Mouse (Mus musculus) neural tube, embryonic 14.5 days (tissue): ENCODE data around the gene Cited1. TPM values are rescaled to one million over a fixed set of nuclear protein-coding genes. Genes with fewer than 3 reads are reported as not detected.

Source experiments
- ATAC-seq: fragments of 200-750 bp; cut with Nextera tagmentation; 2 replicates; pipeline ENCODE4 v1.8.0; 2017; ENCODE audit warnings: low read depth, mild to moderate bottlenecking, moderate TSS enrichment, moderate library complexity
- H3K27ac ChIP-seq: fragments of 300-500 bp; sonication (generic); 2 replicates; pipeline ENCODE4 v1.5.1; 2014; ENCODE audit warnings: low read depth, mild to moderate bottlenecking, control low read depth, low read length, moderate library complexity, mixed read lengths
- H3K27me3 ChIP-seq: fragments of 300-500 bp; sonication (generic); 2 replicates; pipeline ENCODE4 v1.6.1; 2014; ENCODE audit warnings: low read length; ENCODE audit not compliant: control insufficient read depth, insufficient read depth
- H3K36me3 ChIP-seq: fragments of 300-500 bp; sonication (generic); 2 replicates; pipeline ENCODE4 v1.6.1; 2014; ENCODE audit warnings: low read length, mixed read lengths; ENCODE audit not compliant: control insufficient read depth, insufficient read depth
- H3K4me1 ChIP-seq: fragments of 300-500 bp; sonication (generic); 2 replicates; pipeline ENCODE4 v1.6.1; 2014; ENCODE audit warnings: low read length; ENCODE audit not compliant: control insufficient read depth, insufficient read depth
- H3K4me2 ChIP-seq: fragments of 300-500 bp; sonication (generic); 2 replicates; pipeline ENCODE4 v1.6.1; 2014; ENCODE audit warnings: mild to moderate bottlenecking, low read depth, low read length, control low read depth
- H3K4me3 ChIP-seq: fragments of 300-500 bp; sonication (generic); 2 replicates; pipeline ENCODE4 v1.5.1; 2014; ENCODE audit warnings: low read depth, low read length, control low read depth, mixed read lengths
- H3K9ac ChIP-seq: fragments of 300-500 bp; sonication (generic); replicated peaks from 2 replicates; pipeline ENCODE4 v1.6.1; 2014; ENCODE audit warnings: low read depth, mild to moderate bottlenecking, control low read depth, low read length, mixed read lengths
- H3K9me3 ChIP-seq: fragments of 300-500 bp; sonication (generic); 2 replicates; pipeline ENCODE4 v1.6.1; 2016; ENCODE audit warnings: low read length; ENCODE audit not compliant: control insufficient read depth
- WGBS: fragments of 180-500 bp; shearing (Covaris S2); extraction: QIAGEN DNeasy Blood & Tissue Kit; methylation state at CpG from one replicate; pipeline ENCODE4 v1.1.7; 2014; 5-methylcytosine and 5-hydroxymethylcytosine counted together
- polyA plus RNA-seq: library from polyadenylated mRNA; unstranded; fragments of >200 nt; fragmentation: Nextera tagmentation; extraction: Ambion mirVana; gene quantifications from 2 replicates; pipeline ENCODE4 v1.2.1, GENCODE M21; 2014

The Cited1 gene
- 6.0 and 11.1 TPM in 2 replicates for polyA plus RNA-seq

DNA sequence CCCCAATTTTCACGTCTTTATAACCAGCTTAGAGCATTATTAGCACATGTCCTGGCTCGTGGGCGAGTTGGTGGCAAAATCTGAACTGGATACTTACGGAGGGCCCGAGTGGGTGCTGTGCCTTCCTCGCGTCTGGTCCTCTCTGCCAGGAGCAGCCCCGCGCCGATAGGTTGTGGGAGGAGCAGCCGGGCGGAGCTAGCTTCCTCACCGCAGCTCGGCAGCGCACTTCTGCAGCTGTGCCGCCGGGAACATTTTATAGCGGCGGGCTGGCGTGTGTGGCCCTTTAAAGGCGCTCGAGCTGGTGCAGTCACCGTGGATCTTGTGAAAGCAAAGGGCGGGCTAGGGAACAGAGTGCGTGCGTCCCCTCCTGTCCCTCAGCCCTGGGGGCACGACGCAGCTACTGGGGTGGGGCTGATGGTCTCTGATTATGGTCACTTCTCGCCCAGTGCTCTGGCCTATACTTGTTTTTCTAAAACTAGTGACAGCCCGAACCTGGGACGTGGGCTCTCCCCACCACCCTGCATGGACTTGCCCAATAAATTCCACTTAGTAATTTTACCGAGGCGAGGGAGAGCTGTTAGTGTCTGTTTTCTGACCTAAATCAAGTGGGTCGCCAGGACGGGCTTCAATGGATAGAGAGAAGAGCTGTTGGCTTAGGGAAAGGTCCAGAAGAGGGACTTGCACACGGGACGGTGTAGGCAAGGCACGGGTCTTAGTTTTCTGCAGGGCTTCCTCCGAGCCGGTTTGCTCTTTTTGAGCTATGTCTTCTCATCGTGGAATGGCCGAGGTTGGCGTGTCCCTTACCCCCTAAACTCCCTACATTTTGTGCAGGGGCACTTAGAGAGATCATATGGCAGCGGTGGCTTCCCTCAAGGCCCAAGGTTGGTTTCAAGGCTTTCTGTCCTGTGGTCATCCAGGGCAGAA lies at the start of gene Cited1:
Cited1 (minus strand) TSS at position 245 of the 924 bp plus-strand sequence.
- no peaks in the 10 kb centered on the region for H3K9me3 ChIP-seq
- H3K27ac ChIP-seq, result no peak within 1 kb of the TSS
- no peaks in the 10 kb centered on the region for H3K4me1 ChIP-seq
- peak within 1 kb of the TSS; percentile 37; the same call in 1 of the 2 replicates for H3K9ac ChIP-seq
- H3K4me2 ChIP-seq, result peak within 1 kb of the TSS; percentile 54
- H3K36me3 ChIP-seq, result no peaks in the 10 kb centered on the region
- peak within 1 kb of the TSS; percentile 46 for H3K4me3 ChIP-seq
- peaks cover 12% of the 10 kb centered on the region; the same call in 1 of the 2 replicates for H3K27me3 ChIP-seq
- 15% methylated on average over 41 of the region's 44 CpGs for WGBS
- ATAC-seq, result peak; percentile 97

DNA sequence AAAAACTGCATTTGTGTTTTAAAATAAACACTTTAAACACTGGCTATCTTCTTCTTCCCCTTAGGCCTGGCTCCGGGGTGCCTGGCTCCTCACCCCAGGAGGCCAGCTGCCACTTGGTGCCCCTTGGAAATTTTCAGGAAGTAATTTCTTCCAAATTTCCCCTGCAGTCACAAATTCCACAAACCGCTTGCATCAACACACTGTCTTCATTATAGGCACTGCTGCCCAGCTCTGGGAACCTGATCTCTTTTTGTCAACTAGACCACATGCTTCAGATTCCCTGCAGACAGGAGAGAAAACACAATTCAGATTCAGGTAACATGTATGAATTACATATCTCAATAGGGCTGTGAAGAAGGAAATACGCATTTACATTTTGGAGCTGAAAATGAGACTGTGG lies 32.9 kb upstream of the Cited1 start:
- Histone ChIP-seq H3K9ac (no peak overlapping the region), H3K4me3 (no peak overlapping the region), H3K27me3 (no peaks in the 10 kb centered on the region), H3K27ac (no peak overlapping the region), H3K4me1 (no peaks in the 10 kb centered on the region), H3K36me3 (no peaks in the 10 kb centered on the region), H3K9me3 (no peaks in the 10 kb centered on the region), H3K4me2 (no peak overlapping the region)
- WGBS, result 71% methylated on average over 3 of the region's 3 CpGs
- no peak for ATAC-seq

DNA sequence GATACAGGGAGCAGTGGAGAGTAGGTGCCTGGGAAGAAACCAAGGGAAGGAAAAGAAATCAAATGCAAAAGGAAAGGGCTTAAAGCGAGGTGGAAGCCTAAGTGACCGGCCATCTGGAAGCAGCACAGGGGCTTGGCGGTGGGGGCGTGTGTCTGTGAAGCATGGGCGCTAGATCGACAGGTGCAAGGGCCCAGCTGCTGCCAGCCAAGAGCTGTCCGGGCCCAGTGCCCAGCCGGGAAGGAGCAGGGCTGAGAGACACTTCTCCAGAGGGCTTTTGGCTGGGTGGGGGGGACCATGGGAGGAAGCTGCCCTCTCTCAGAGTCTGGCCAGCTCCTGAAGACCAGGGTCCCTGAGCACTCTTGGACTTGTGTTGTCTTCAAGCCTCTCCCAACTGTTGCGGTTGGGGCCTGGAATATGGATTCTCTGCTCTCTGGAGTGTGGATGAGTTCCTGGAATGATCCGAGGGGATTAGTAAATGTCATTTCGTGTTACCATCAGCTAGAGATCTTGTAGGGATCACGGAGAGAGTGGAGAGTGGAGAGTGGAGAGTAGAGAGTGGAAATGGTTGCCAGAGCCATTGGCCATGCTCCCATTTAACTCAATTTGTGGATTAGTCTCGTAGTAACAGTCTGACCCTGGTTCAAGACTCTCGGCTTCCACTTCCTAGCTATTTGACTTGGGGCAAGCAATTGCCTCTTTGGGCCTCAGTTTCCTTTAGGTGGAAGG lies 10.8 kb upstream of the Cited1 start:
- 89% methylated on average over 13 of the region's 14 CpGs for WGBS
- no peak overlapping the region for H3K27ac ChIP-seq
- no peak for ATAC-seq
- H3K4me3 ChIP-seq, result no peak overlapping the region
- H3K9ac ChIP-seq, result no peak overlapping the region
- H3K9me3 ChIP-seq, result no peaks in the 10 kb centered on the region
- H3K4me1 ChIP-seq, result no peaks in the 10 kb centered on the region
- no peaks in the 10 kb centered on the region for H3K27me3 ChIP-seq
- no peaks in the 10 kb centered on the region for H3K36me3 ChIP-seq
- no peak overlapping the region for H3K4me2 ChIP-seq

DNA sequence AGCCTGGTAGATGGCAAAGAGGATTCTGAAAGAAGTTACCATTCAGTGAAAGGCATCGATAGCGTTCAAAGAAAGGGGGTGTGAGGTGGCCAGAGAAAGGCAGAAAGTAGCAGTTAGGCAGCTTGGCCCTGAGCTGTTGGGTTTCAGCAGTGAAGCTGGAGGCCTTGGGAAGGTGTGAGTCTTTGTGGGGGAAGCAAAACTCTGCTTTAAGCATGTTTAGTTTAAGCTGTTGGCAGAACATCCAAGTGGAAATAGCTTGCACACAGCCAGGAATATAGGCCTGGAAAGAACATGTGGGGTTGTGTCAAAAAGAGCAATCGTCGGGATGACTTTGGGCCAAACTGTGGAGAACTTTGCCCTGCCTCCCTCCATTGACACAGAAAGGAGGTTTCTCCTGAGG lies 7.8 kb upstream of the Cited1 start:
- ATAC-seq, result no peak

DNA sequence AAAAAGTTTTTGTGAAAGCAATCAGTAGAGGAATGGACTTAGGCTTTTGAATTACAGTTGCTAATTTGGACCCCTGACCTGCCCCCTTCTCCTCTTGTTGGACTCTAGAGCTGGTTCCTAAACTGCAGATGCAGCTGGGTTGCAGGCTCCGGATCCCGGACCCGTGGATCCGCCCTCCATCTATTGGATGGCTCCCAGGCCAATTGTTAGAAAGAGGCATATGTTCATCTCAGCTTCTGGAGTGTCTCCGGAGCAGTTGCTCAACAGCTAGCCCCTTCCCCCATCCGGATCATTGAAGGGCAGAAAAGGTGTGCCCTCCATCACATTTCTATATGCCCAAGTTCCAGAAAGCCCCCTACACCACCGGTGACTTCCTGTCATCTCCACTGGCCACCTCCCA lies 1.9 kb upstream of the Cited1 start:
- Histone ChIP-seq H3K9ac (no peak overlapping the region), H3K36me3 (no peaks in the 10 kb centered on the region), H3K4me3 (peak overlapping the region; percentile 3; the same call in 1 of the 2 replicates), H3K9me3 (no peaks in the 10 kb centered on the region), H3K4me2 (peak overlapping the region; percentile 32; the same call in 1 of the 2 replicates), H3K4me1 (no peaks in the 10 kb centered on the region), H3K27me3 (peaks cover 12% of the 10 kb centered on the region; the same call in 1 of the 2 replicates), H3K27ac (no peak overlapping the region)
- WGBS, result 22% methylated on average over 7 of the region's 7 CpGs
- ATAC-seq, result no peak

More for the DNA sequence above, 7.8 kb upstream of the Cited1 start:
- 96% methylated on average over 4 of the region's 4 CpGs for WGBS
- Histone ChIP-seq H3K4me3 (no peak overlapping the region), H3K36me3 (no peaks in the 10 kb centered on the region), H3K4me1 (no peaks in the 10 kb centered on the region), H3K9ac (no peak overlapping the region), H3K27ac (no peak overlapping the region), H3K9me3 (no peaks in the 10 kb centered on the region), H3K4me2 (no peak overlapping the region), H3K27me3 (no peaks in the 10 kb centered on the region)

DNA sequence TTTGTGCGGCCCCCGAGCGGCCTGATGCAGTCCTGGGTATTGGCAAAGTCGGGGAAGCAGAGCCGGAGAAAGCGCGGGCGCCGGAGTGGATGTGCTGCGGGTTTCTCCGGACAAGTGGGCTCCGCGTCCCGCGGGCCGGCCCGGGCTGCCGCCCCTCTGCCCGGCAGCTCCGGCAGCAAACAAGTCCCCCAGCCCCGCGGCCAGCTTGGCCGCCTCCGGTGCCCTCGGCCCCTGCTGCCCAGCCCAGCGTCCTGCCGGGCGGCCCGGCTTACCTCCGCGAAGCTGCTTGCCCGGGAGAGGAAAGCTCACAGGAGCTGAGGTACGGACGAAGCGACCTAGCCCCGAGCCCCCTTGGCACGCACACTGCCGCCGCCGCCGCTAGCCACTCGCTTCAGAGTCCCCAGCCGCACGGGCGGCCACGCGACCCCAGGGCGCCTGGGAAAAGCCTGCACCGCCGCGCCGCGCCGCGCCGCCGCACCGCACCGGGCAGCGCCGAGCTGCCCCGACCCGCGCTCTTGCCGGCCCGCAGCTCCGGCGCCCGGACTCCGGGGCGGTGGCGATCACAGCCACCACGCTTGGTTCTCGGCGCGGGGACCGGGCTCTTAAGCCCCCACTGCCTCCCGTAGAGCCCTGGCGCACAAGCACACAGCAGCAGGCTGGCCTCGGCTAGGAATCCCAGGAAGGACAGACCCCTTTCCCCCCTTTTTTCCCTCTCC lies 602 bp downstream of the Cited1 start:
- peak overlapping the region; percentile 54 for H3K4me2 ChIP-seq
- peak overlapping the region; percentile 46 for H3K4me3 ChIP-seq
- 0 out of 2 replicates have a peak overlapping the region, but pooled peaks have one; percentile 37 for H3K9ac ChIP-seq
- H3K9me3 ChIP-seq, result no peaks in the 10 kb centered on the region
- H3K36me3 ChIP-seq, result no peaks in the 10 kb centered on the region
- no peak overlapping the region for H3K27ac ChIP-seq
- H3K27me3 ChIP-seq, result peaks cover 12% of the 10 kb centered on the region; the same call in 1 of the 2 replicates
- no peaks in the 10 kb centered on the region for H3K4me1 ChIP-seq
- ATAC-seq, result peak; percentile 11; the same call in 1 of the 2 replicates
- 15% methylated on average over 58 of the region's 80 CpGs for WGBS

DNA sequence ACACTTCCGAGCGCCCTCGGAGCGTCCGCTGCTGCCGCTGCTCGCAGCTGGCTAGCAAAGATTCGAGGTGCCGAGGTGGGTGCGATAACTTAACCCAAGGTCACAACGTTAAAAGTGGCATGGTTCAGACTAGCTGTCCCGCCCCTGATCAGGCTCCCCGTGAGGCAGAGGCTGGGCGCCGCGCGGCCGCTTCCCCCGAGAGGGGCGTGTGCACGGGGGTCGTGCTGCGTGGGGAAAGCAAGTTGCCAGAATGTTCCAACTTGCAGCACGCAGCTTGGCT lies 1.1 kb downstream of the Cited1 start:
- H3K27me3 ChIP-seq, result peaks cover 12% of the 10 kb centered on the region; the same call in 1 of the 2 replicates
- no peak overlapping the region for H3K27ac ChIP-seq
- H3K4me2 ChIP-seq, result peak overlapping the region; percentile 54
- no peaks in the 10 kb centered on the region for H3K36me3 ChIP-seq
- H3K9me3 ChIP-seq, result no peaks in the 10 kb centered on the region
- no peaks in the 10 kb centered on the region for H3K4me1 ChIP-seq
- no peak overlapping the region for H3K9ac ChIP-seq
- peak overlapping the region; percentile 46 for H3K4me3 ChIP-seq
- WGBS, result 15% methylated on average over 23 of the region's 24 CpGs
- no peak for ATAC-seq

DNA sequence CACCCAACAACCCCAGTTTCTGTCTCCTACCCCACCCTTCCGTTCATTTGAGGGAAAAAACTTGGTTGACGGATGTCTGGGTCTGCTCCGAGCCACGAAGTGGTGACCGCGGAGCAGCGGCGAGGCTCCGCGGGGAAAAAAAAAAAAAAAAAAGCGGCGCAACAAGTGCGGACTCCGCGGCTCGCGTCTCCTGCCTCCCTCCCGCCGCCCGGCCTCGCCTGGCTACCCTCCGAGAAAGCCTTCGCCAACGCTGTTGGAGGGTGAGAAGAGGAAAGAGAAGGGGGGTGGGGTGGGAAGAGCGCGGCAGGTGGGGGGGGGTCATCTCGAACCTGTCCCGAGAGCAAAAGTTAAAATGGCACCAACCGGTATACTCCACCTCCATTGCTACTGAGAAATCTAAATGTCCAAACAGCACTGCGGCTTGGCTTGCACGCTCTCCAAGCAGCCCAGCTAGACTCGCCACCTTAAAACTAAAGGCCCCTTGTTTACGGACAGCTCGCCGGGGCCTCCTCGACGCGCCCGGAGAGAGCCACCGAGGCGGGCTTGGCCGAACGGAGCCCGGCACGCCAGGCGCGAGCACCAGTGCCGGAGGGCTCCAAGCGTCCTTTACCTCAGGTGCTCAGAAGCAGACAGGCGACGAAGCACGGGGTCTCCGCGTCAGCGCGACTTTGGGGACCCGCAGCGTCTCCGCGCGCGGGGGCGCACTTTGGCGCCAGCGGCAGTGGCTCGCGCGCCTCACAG lies 1.7 kb downstream of the Cited1 start:
- no peak overlapping the region for H3K27ac ChIP-seq
- no peak for ATAC-seq
- H3K27me3 ChIP-seq, result peaks cover 12% of the 10 kb centered on the region; the same call in 1 of the 2 replicates
- peak overlapping the region; percentile 46 for H3K4me3 ChIP-seq
- H3K9me3 ChIP-seq, result no peaks in the 10 kb centered on the region
- no peaks in the 10 kb centered on the region for H3K4me1 ChIP-seq
- no peaks in the 10 kb centered on the region for H3K36me3 ChIP-seq
- H3K4me2 ChIP-seq, result peak overlapping the region; percentile 54
- WGBS, result 12% methylated on average over 54 of the region's 68 CpGs
- H3K9ac ChIP-seq, result no peak overlapping the region
